Mouse (Mus musculus) C2C12 (cell line): ENCODE results near the gene Sipa1l3. TPM values are rescaled to one million over a fixed set of nuclear protein-coding genes. Genes with fewer than 3 reads are reported as not detected.

Experiments
- H3K27me3 ChIP-seq: one replicate; pipeline ENCODE4 v1.6.1; 2011; ENCODE audit not compliant: control insufficient read depth, insufficient read depth, insufficient read length
- H3K36me3 ChIP-seq: one replicate; pipeline ENCODE4 v1.6.1; 2011; ENCODE audit not compliant: control insufficient read depth, insufficient read depth
- H3K4me3 ChIP-seq: one replicate; pipeline ENCODE4 v1.5.1; 2011; ENCODE audit warnings: mild to moderate bottlenecking, control low read depth; ENCODE audit not compliant: poor library complexity, insufficient read depth, severe bottlenecking
- H3K79me2 ChIP-seq: one replicate; pipeline ENCODE4 v1.6.1; 2011; ENCODE audit not compliant: control insufficient read depth, insufficient read depth
- H3K79me3 ChIP-seq: one replicate; pipeline ENCODE4 v1.6.1; 2011; ENCODE audit warnings: low read depth, control low read depth
- H3ac ChIP-seq: one replicate; pipeline ENCODE3; 2011; ENCODE audit warnings: low read depth; ENCODE audit not compliant: control insufficient read depth, insufficient read length
- CEBPB ChIP-seq: IDR thresholded peaks from one replicate; pipeline ENCODE4 v1.6.1; 2011; ENCODE audit warnings: low read depth, mild to moderate bottlenecking, control low read depth, moderate library complexity
- CTCF ChIP-seq: IDR thresholded peaks from one replicate; pipeline ENCODE4 v1.5.1; 2011; ENCODE audit not compliant: control insufficient read depth, insufficient read depth, insufficient read length
- FOSL1 ChIP-seq: IDR thresholded peaks from one replicate; pipeline ENCODE4 v1.8.0; 2011; ENCODE audit warnings: mild to moderate bottlenecking, low read length; ENCODE audit not compliant: poor library complexity, insufficient read depth, severe bottlenecking
- MAX ChIP-seq: IDR thresholded peaks from one replicate; pipeline ENCODE4 v1.6.1; 2011; ENCODE audit warnings: mild to moderate bottlenecking, control low read depth
- MYOD1 ChIP-seq: IDR thresholded peaks from one replicate; pipeline ENCODE4 v1.6.1; 2011; ENCODE audit warnings: low read depth; ENCODE audit not compliant: control insufficient read depth, insufficient read length
- MYOG ChIP-seq: IDR thresholded peaks from one replicate; pipeline ENCODE4 v1.6.1; 2011; ENCODE audit not compliant: control insufficient read depth, insufficient read length; ENCODE audit errors: extremely low read depth
- USF1 ChIP-seq: IDR thresholded peaks from one replicate; pipeline ENCODE4 v1.6.1; 2011; ENCODE audit warnings: low read depth, mild to moderate bottlenecking, control low read depth, moderate library complexity
- polyA plus RNA-seq: library from polyadenylated mRNA; unstranded; fragments of >200 nt; fragmentation: generic; extraction: Trizol; gene quantifications from one replicate; pipeline ENCODE4 v1.2.1, GENCODE M21; 2012; ENCODE audit warnings: missing spikeins

The Sipa1l3 gene
- polyA plus RNA-seq, 1 experiment, result 30.1 TPM

DNA sequence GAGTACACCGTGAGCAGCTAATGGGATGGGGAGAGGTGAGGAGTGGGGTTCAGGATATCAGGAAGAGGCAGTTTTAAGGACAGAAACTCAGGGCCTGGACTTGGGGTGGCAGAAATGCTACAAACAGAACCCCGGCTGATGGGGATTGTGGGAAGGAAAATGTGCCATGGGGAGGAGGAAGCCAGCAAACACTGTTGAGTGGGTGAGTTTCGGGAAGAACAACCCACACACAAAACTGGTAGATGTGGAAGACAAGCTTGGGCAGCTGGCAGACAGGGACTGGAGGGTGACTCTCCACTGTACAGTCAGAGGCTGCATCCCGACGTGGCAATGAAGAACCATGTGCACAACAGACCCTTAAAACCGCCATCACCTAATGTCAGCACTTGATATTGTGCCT, 69.6 kb downstream of the Sipa1l3 start:
- H3ac ChIP-seq, result no peak overlapping the region
- peaks cover 79% of the 10 kb centered on the region for H3K79me2 ChIP-seq
- H3K36me3 ChIP-seq, result no peaks in the 10 kb centered on the region
- no peak overlapping the region for H3K4me3 ChIP-seq
- TF ChIP-seq MYOD1 (no peak), CTCF (no peak), USF1 (no peak), MAX (no peak)
- no peaks in the 10 kb centered on the region for H3K27me3 ChIP-seq
- H3K79me3 ChIP-seq, result peaks cover 54% of the 10 kb centered on the region

DNA sequence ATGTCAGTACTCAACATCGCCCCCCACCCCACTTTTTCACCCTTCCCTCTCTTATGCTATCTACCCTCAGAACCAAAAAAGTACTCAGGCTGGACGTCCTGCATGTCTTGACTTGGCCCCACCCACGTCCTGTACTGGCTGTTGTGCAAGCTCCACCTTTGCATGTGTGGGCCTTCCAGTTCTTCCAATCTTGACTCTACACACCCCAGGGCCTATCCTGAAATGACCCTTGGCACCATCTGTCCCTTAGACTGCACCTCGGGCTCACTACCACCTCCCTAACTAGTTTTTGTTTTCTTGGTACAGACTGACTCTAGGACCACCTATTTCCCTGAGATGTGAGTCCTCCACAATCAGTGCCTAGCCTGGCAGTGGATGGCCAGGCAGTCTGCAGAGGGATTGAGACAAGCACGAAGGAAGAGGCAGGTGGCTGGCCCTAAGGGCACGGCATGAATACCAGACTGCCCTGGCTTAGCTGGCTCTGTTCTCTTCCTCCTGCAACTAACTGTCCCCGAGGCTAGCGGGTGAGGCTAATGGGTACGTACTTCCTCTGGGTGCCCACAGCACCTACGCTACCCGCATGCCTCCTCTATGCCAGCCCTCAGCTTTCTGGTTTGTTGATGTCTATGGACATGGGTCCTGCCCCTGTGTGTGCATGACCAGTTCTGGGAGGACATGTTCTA, 71.2 kb downstream of the Sipa1l3 start:
- Histone ChIP-seq H3K79me3 (peaks cover 55% of the 10 kb centered on the region), H3ac (no peak overlapping the region)
- no peak for TF ChIP-seq MYOG

DNA sequence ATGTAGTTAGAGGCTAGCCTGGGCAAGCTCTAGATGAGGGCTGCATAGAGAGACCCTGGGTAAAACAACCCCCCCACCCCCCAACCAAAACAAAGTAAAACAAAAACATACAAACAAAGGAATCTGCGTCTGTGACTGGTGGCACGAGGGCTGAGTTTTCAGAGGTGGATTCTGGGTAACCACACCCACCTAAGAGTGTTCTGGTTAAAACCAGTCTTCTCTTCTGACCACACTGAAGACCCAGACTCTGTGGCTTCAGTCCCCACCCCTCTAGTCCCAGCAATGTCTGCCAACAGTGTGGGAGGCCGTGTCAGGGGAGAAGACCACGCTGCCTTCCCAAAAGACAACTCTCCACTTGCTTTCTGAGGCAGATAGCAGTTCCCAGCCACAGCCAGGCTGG, 72.3 kb downstream of the Sipa1l3 start:
- peaks cover 75% of the 10 kb centered on the region for H3K79me2 ChIP-seq
- peaks cover 47% of the 10 kb centered on the region for H3K79me3 ChIP-seq
- no peak overlapping the region for H3ac ChIP-seq
- TF ChIP-seq MYOG, result no peak
- TF ChIP-seq MAX, result no peak
- no peak for TF ChIP-seq USF1
- TF ChIP-seq CEBPB, result no peak
- TF ChIP-seq FOSL1, result no peak
- TF ChIP-seq MYOD1, result no peak
- TF ChIP-seq CTCF, result no peak
- no peaks in the 10 kb centered on the region for H3K27me3 ChIP-seq
- H3K4me3 ChIP-seq, result no peak overlapping the region
- H3K36me3 ChIP-seq, result no peaks in the 10 kb centered on the region

More for the DNA sequence above, 71.2 kb downstream of the Sipa1l3 start:
- Histone ChIP-seq H3K4me3 (no peak overlapping the region), H3K79me2 (peaks cover 75% of the 10 kb centered on the region), H3K36me3 (no peaks in the 10 kb centered on the region), H3K27me3 (no peaks in the 10 kb centered on the region)

DNA sequence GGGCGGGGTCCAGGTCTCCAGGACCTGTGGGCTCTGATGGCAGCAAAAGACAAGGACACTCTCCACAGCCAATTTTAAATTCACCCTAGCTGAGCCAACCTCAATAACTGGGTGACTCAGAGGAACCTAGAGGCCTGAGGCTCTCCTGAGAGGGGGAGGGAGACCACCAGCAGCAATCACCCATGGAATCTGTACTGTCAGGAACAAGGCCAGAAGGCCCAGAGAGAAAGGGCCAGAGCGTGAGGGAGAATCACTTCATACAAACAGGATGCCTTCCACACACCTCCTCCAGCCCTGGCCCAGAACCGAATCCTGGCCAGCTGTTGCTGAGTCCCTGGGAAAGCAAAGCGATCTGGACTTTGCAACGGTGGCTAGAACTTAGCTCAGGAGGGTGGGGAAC, 73.9 kb downstream of the Sipa1l3 start:
- peak overlapping the region; percentile 16 for H3ac ChIP-seq
- H3K79me3 ChIP-seq, result peaks cover 48% of the 10 kb centered on the region
- H3K79me2 ChIP-seq, result peaks cover 81% of the 10 kb centered on the region
- no peak overlapping the region for H3K4me3 ChIP-seq
- H3K36me3 ChIP-seq, result peaks cover 8% of the 10 kb centered on the region
- no peaks in the 10 kb centered on the region for H3K27me3 ChIP-seq
- TF ChIP-seq MAX (no peak), USF1 (no peak)

DNA sequence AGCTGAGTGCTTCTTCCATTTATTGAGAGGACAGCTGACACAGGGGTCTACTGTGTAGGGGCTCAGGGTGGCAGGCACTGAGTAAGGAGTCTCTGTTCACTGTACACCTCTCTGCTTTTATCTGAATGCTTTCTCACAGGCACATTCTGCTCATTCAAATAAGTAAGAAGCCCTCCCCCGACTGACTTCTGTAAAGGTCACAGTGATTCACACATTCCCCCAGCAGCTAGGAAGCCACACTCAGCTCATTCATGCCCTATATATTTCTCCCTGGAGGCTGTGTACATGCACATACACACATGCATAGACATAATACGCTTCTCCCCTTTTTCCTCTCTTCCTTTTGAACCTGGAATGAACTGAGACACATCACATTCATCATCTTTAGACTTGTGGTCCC, 74.4 kb downstream of the Sipa1l3 start:
- Histone ChIP-seq H3K4me3 (no peak overlapping the region), H3ac (no peak overlapping the region), H3K79me3 (peaks cover 48% of the 10 kb centered on the region), H3K79me2 (peaks cover 81% of the 10 kb centered on the region), H3K36me3 (peaks cover 10% of the 10 kb centered on the region), H3K27me3 (no peaks in the 10 kb centered on the region)
- TF ChIP-seq FOSL1, result no peak
- TF ChIP-seq USF1, result no peak
- TF ChIP-seq CTCF, result no peak
- TF ChIP-seq MYOD1, result no peak
- TF ChIP-seq MAX, result no peak
- no peak for TF ChIP-seq MYOG
- TF ChIP-seq CEBPB, result no peak

DNA sequence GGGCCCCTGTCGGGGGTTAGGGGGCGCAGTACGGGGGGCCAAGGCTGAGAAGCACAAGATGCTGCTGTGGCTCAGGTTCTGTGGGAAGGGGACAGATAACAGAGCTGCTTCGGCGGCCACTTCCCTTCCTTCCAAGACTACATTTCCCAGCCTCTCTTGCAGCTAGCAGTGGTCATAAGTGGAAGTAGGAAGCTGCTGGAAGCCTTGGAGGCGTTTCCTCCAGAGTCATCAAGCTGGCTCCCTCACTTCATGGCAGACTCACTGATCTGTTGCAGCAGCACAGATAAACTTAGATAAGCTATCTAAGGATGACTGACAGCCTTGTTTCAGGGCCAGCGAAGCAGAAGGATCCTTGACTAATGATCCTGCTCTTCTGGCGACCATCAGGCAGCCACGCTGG, 76.6 kb downstream of the Sipa1l3 start:
- peaks cover 11% of the 10 kb centered on the region for H3K36me3 ChIP-seq
- H3K79me2 ChIP-seq, result peaks cover 79% of the 10 kb centered on the region
- TF ChIP-seq MYOG (no peak), CTCF (no peak), MAX (no peak), MYOD1 (no peak)
- H3K79me3 ChIP-seq, result peaks cover 35% of the 10 kb centered on the region
- no peak overlapping the region for H3ac ChIP-seq
- no peak overlapping the region for H3K4me3 ChIP-seq
- no peaks in the 10 kb centered on the region for H3K27me3 ChIP-seq
